Mouse (Mus musculus): ENCODE measurements at regions not wholly inside any gene's neighbourhood (a gene's known extent, or its start where the extent isn't known, plus 50 kb on each side); places are given as distances from the start of the nearest gene placed in this dataset.

DNA sequence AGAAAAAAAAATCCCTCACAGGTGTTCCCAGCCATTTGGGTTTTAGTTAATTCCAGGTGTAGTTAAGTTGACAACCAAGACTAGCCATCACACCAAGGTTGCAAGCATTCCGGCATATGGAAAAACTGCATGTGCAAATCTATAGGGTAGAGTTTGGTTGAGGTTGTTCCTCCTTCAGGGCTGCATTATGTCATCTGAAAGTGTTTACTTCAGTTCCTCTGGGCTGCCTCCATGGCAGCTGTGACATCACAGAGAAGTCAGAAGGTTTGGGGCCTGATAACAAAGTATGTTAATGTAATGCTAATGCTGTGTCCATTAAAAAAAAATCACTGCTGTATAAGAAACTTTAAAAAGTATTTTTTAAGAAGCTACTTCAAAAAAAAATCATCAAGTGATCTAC, 70.8 kb downstream of the Kcnrg start:
- TF ChIP-seq CTCF (IDR thresholded peaks at IDR 0.05; ENCODE audit: control insufficient read depth, insufficient read depth, insufficient read length) (no peak), MAX (IDR thresholded peaks at IDR 0.05) (no peak), FOSL1 (IDR thresholded peaks at IDR 0.05; ENCODE audit: insufficient read depth, low read length, poor library complexity, severe bottlenecking) (no peak), MYOD1 (IDR thresholded peaks at IDR 0.05; ENCODE audit: control insufficient read depth, insufficient read length, low read depth) (no peak)

All from C2C12 (cell line).